Mouse (Mus musculus): ENCODE data around the gene Cacna1a.

The Cacna1a gene

GRCm38 (mm10) chr8:84388275-84388674, at the start of gene Cacna1a:
Gene Cacna1a, plus strand, starts transcription at chr8:84388440.
- DNase-seq, result no peak

DNA sequence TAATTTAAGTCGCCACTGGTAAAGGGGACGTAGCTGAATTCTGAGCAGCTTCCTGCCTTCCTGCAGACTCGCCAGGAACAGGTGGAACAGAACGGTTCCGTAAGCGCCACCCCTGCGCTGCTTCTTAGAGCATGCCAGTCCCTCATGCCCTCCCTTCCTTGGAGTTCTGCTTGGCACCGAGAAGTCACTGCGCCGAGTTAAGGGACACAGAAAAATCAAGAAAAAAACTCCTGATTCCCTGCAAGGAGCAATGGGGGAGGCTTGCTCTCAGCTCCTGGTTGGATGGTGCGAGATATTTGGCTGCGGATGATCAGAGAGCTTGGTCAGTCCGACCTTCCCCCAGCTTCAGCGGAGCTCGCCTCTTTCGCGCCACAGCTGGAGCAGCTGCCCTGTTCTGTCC, 49.7 kb upstream of the Cacna1a start:
- peak; percentile 74 to 81 for DNase-seq

DNA sequence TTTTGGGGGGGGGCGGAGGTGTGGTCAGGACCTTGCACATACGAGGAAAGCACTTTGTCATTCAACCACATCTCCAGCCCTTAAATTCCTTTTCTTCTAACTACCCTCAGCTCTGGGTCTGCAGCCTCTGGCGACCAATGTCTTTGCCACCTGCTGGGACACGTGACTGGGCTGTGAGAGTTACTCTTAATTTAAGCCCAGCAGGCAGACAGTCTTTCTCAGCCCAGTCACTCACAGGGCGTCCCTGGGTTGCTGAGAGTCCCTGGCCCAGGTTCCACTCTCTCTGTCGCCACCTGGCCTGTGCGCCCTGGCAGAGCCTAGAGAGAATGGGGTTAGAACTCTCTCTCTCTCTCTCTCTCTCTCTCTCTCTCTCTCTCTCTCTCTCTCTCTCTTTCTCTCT, 48.9 kb upstream of the Cacna1a start:
- DNase-seq, result peak; percentile 80 to 86

GRCm38 (mm10) chr8:84339867-84340266, 48.4 kb upstream of the Cacna1a start:
- peak; percentile 67 to 71 for DNase-seq

GRCm38 (mm10) chr8:84340671-84341070, 47.6 kb upstream of the Cacna1a start:
- DNase-seq, result peak; percentile 56 to 65

DNA sequence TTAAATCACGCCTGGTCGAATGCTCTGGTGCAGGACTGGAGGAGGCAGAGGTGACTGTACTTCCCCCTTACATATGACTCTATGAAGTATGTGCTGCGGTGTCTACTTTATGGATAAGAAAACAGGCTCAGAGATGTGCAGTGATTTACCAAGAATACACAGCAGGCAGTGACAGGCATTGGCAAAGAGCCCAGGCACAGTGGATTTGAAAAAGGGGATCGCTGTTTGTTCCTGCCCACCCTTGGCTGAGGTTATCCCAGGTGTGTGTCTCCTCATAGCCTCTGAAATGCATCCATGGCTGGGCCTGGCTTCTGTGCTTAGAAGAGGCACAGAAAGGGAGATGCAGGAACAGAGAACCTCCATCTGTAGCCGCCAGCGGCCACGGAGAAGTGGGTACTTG, 42.7 kb upstream of the Cacna1a start:
- DNase-seq, result peak; percentile 34 to 45

GRCm38 (mm10) chr8:84346421-84346820, 41.8 kb upstream of the Cacna1a start:
- peak; percentile 34 to 51 for DNase-seq

DNA sequence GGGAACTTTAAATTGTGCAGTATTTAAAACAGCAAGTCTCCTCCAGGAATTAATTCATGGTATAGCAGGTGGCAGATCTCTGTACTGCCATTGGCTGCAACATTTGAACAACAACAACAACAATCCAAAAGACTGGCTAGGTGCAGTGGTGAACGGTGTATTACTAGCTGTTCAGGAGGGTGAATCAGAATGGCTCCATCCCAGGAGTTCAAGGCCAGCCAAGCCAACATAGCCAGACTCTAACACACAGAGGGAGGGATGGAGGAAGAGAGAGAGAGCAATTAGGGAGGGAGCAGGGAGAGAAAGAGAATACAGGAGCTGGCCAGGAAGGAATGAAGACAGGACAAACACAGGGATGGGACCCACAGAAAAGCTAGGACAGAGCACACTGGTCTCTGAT, 38.7 kb upstream of the Cacna1a start:
- DNase-seq, result peak in 1 of 2 experiments; percentile 7

DNA sequence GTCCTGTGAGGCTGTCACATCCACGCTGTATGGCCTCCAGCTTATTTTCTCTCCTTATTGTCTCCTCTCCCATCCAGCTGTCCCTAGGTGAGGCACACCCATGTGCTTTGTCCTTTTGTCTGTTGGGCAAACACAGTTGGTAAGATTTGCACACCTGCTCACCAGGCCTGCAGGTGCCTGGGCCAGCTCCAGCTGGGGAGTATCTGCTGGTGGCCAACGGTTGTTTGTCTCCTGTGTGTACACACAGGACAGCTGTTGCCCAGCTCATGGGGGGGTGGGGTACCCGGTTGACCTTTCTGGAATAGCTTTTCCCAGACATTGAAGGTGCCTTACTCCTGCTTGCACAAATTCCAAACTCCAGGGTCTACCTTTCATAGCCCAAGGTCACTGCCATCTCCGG, 37.3 kb upstream of the Cacna1a start:
- DNase-seq, result peak in 1 of 2 experiments; percentile 14

DNA sequence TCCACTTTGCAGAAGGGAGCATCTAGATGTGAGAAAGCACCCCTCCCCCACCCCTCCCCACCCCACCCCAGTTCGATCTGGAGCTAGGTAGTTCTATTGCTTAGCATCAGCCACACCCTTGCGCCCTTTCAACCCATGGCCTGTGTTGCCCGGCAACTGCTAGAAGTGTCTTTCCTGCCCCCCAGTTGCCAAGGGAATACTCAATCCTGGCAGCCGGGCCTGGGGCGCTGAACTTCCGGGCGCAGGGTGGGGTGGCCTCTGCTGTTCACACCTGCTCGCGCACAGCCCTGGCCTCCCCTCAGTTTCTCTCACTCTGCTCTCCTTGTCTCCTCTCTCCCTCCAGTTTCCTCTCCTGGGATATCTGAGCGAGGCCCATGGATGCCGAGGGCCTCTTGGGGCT, 31.8 kb upstream of the Cacna1a start:
- DNase-seq, result no peak

- peak; percentile 90 to 92 for DNase-seq
Observed at GRCm38 (mm10) chr8:84357631-84358371, 30.4 kb upstream of the Cacna1a start.

DNA sequence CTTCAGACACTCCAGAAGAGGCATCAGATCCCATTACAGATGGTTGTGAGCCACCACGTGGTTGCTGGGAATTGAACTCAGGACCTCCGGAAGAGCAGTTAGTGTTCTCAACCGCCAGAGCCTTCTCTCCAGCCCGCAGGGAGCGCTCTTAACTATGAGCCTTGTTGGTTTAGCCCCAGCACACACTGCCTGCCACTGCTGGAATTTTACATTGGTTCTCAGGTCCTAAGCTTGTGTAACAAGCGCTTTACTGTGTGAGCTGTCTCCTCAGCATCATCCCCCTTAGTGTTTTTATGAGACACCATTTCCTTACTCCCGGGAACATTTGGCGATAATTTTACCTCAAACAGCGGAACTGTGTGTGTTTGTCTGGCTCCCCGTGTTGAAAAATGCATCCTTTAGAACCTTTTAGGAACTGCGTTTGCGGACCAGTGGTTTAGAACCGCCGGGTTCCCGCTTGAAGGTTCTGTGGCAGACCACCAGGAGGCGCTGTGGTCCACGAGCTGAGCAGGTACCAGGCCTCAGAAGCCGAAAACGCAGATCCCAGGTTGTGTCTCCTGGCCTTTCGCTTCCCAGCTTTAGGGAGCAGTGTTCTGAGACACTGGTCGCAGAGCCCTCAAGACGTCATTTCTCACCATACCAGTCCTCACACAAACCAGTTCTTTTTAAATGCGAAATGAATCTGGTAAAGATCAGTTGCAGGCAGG, 24.7 kb upstream of the Cacna1a start:
- DNase-seq, result peak; percentile 93 to 94

GRCm38 (mm10) chr8:84365197-84365596, 23.0 kb upstream of the Cacna1a start:
- no peak for DNase-seq

DNA sequence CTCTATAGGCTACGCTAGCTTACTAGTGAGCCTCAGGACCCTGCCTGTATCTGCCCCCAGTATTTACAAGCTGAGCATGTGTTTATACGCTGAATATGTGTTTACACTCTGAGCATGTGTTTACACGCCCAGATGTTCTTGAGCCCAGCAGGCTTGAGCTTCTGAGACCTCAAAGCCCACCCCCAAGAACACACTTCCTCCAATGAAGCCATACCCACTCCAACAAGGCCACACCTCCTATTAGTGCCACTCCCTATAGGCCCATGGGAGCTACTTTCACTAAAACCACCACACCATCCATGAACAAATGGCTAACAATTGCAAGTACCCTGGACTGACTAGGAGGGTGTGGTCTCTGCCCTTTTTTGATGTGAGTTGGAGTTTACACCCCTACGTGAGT, 17.3 kb upstream of the Cacna1a start:
- DNase-seq, result no peak

- peak in 1 of 2 experiments; percentile 60 for DNase-seq
Observed at GRCm38 (mm10) chr8:84375038-84375437, 13.2 kb upstream of the Cacna1a start.

GRCm38 (mm10) chr8:84375803-84376202, 12.4 kb upstream of the Cacna1a start:
- peak in 1 of 2 experiments; percentile 56 for DNase-seq

DNA sequence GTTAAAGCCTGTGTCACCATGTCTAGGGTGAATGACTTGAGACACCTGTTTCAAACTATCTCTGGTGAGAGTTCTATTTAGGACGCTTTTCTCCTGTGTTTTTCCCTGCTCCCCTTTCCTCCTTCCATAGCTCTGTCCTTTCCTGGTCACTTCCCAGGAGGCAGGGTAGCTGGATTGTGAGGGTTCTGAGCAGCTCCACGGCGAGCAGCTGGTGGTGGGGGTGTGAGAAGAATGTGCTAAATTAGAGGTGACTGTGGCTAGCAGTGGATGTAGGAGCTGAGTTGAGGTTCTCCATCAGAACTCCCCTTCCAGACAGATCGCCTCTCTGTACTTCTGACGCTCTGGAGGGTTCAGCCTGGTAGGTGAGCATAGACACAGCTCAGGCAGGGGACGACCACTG, 11.7 kb upstream of the Cacna1a start:
- no peak for DNase-seq

DNA sequence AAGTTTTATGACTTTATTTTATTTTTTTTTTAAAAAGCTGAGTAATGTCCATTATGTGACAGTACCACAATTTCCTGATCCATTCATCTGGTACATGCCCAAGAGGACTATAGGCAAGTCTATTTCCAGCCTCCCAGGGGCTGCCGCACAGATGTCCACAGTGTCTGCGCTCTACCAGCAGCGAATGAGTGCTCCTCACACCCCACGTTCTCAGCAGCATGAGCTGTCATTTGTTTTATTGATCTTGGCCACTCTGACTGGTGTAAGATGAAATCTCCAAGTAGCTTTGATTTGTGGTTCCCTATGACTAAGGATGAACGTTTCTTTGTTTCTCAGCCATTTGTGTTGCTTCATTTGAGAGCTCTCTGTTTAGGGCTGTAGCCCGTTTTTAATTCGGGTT, 6.6 kb upstream of the Cacna1a start:
- DNase-seq, result no peak

- DNase-seq, result no peak
Observed at GRCm38 (mm10) chr8:84388773-84389172, 533 bp downstream of the Cacna1a start.

DNA sequence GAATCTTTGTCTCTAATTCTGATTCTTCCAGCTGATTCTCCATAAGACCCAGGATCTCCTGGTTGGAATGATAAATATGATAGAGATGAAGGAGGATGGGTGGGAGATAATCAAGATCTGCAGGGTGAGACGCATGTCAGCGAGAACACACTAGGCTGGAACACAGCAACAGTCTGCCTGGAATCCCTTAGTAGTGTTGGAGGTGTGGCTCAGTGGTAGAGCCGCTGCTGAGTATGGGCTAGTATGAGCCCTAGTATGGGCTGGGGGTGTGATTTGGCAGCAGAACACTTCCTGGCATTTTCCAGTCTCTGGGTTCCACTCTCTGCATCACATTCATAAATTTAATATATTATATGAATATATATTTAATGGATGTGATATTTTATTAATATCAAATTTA, 933 bp downstream of the Cacna1a start:
- no peak for DNase-seq

- DNase-seq, result no peak
Observed at GRCm38 (mm10) chr8:84391611-84392010, 3.4 kb downstream of the Cacna1a start.

GRCm38 (mm10) chr8:84395751-84396457, 7.7 kb downstream of the Cacna1a start:
- DNase-seq, result peak in 1 of 2 experiments; percentile 58

Data from cerebellum, postnatal 25 days (tissue).